Mouse (Mus musculus): ENCODE measurements around the gene Arsj.

DNA sequence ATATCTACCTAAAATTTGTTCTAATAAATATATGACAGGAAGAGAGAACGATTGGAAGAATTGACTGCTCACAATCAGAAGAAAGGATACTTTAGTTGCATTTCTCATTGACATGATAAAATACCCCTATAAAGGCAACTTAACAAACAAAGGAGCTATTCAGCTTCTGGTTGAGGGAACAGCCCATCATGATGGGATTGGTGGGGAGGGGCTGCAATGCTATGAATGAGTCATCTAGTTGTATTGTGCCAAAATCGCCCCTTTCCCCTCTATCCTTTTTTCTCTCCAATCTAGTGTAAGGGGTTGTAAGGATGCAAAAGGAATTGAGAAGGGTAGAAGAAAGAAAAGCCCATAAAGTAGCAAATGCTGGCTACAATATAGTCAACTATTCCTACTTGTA, 100.8 kb downstream of the Arsj start:
- TF ChIP-seq POLR2A (IDR thresholded peaks at IDR 0.05; ENCODE audit: borderline replicate concordance, control insufficient read depth, low read depth, low read length) (no peak), CTCF (IDR thresholded peaks at IDR 0.05; ENCODE audit: control insufficient read depth, insufficient read depth, low read length) (no peak)

All from bone marrow, adult 2 months (tissue).